Mouse (Mus musculus) liver, embryonic 14.5 days (tissue): ENCODE data around the gene Per1.

Experiments
- CTCF ChIP-seq: IDR thresholded peaks from 2 replicates; pipeline ENCODE4 v1.5.1; 2016; ENCODE audit warnings: antibody characterized with exemption, low read depth, control low read depth
- EP300 ChIP-seq: IDR thresholded peaks from 2 replicates; pipeline ENCODE4 v1.6.1; 2016; ENCODE audit warnings: antibody characterized with exemption, low read depth

- TF ChIP-seq CTCF: 0 out of 2 replicates have a peak, but pooled peaks have one; percentile 10
- TF ChIP-seq EP300: peak; percentile 56; the same call in 1 of the 2 replicates
Measured at GRCm38 (mm10) chr11:69096987-69097900, 2.2 kb downstream of the Per1 start.
